Mouse (Mus musculus) bone marrow, adult 2 months (tissue): ENCODE measurements at regions not wholly inside any gene's neighbourhood (a gene's known extent, or its start where the extent isn't known, plus 50 kb on each side); places are given as distances from the start of the nearest gene placed in this dataset.

ENCODE experiments used
- CTCF ChIP-seq: fragments of 200-500 bp; IDR thresholded peaks from 2 replicates; pipeline ENCODE4 v1.5.1; 2011; ENCODE audit warnings: low read length, control low read depth; ENCODE audit not compliant: control insufficient read depth, insufficient read depth
- POLR2A ChIP-seq: fragments of 200-500 bp; IDR thresholded peaks from 2 replicates; pipeline ENCODE4 v1.6.1; 2011; ENCODE audit warnings: low read depth, mild to moderate bottlenecking, control low read depth, low read length, borderline replicate concordance; ENCODE audit not compliant: control insufficient read depth

- TF ChIP-seq CTCF (no peak), POLR2A (no peak)
Measured at GRCm38 (mm10) chr13:52389271-52389670, 141.8 kb downstream of the Diras2 start.
